Mouse (Mus musculus) brain, embryonic 14.5 days (tissue): ENCODE measurements at regions not wholly inside any gene's neighbourhood (a gene's known extent, or its start where the extent isn't known, plus 50 kb on each side); places are given as distances from the start of the nearest gene placed in this dataset.

Experiments
- CTCF ChIP-seq: fragments of 200-500 bp; IDR thresholded peaks from 2 replicates; pipeline ENCODE4 v1.5.1; 2012; ENCODE audit warnings: inconsistent platforms, mild to moderate bottlenecking, moderate library complexity, borderline replicate concordance; ENCODE audit not compliant: insufficient read depth, insufficient read length; ENCODE audit errors: extremely low read depth
- POLR2A ChIP-seq: fragments of 200-500 bp; IDR thresholded peaks from 2 replicates; pipeline ENCODE4 v1.6.1; 2012; ENCODE audit warnings: mild to moderate bottlenecking, inconsistent platforms, borderline replicate concordance; ENCODE audit not compliant: poor library complexity, insufficient read depth, insufficient read length, severe bottlenecking; ENCODE audit errors: extremely low read depth

GRCm38 (mm10) chr6:99824808-99825207 lies 98.6 kb upstream of the Prok2 start:
- TF ChIP-seq CTCF (no peak), POLR2A (no peak)
